Mouse (Mus musculus) hindbrain, embryonic 16.5 days (tissue): ENCODE data around the gene Adam23. TPM values are rescaled to one million over a fixed set of nuclear protein-coding genes. Genes with fewer than 3 reads are reported as not detected.
A peak's percentile ranks its signal among the peaks of the same experiment; 100 is the strongest.

Source experiments
- ATAC-seq: fragments of 200-750 bp; cut with Nextera tagmentation; 2 replicates; pipeline ENCODE4 v1.8.0; 2017; ENCODE audit warnings: moderate TSS enrichment, moderate library complexity
- H3K27ac ChIP-seq: fragments of 300-500 bp; sonication (generic); 2 replicates; pipeline ENCODE4 v1.5.1; 2014; ENCODE audit warnings: low read depth, mild to moderate bottlenecking, control low read depth, low read length, moderate library complexity
- H3K27me3 ChIP-seq: fragments of 300-500 bp; sonication (generic); replicated peaks from 2 replicates; pipeline ENCODE4 v1.6.1; 2014; ENCODE audit warnings: low read length; ENCODE audit not compliant: control insufficient read depth, insufficient read depth
- H3K36me3 ChIP-seq: fragments of 300-500 bp; sonication (generic); 2 replicates; pipeline ENCODE4 v1.6.1; 2014; ENCODE audit warnings: mild to moderate bottlenecking, low read length, moderate library complexity, mixed read lengths; ENCODE audit not compliant: control insufficient read depth, insufficient read depth
- H3K4me1 ChIP-seq: fragments of 300-500 bp; sonication (generic); 2 replicates; pipeline ENCODE4 v1.6.1; 2014; ENCODE audit warnings: low read depth, low read length; ENCODE audit not compliant: control insufficient read depth, insufficient read depth
- H3K4me2 ChIP-seq: fragments of 300-500 bp; sonication (generic); 2 replicates; pipeline ENCODE4 v1.6.1; 2014; ENCODE audit warnings: mild to moderate bottlenecking, low read length, control low read depth, moderate library complexity
- H3K4me3 ChIP-seq: fragments of 300-500 bp; sonication (generic); 2 replicates; pipeline ENCODE4 v1.5.1; 2014; ENCODE audit warnings: mild to moderate bottlenecking, low read length, control low read depth, moderate library complexity
- H3K9ac ChIP-seq: fragments of 300-500 bp; sonication (generic); 2 replicates; pipeline ENCODE4 v1.6.1; 2014; ENCODE audit warnings: low read depth, mild to moderate bottlenecking, control low read depth, low read length, moderate library complexity
- H3K9me3 ChIP-seq: fragments of 300-500 bp; sonication (generic); 2 replicates; pipeline ENCODE4 v1.6.1; 2014; ENCODE audit warnings: mild to moderate bottlenecking, low read length, moderate library complexity; ENCODE audit not compliant: control insufficient read depth
- WGBS: fragments of 180-500 bp; shearing (Covaris S2); extraction: QIAGEN DNeasy Blood & Tissue Kit; methylation state at CpG from one replicate; pipeline ENCODE4 v1.1.7; 2014; 5-methylcytosine and 5-hydroxymethylcytosine counted together
- polyA plus RNA-seq: library from polyadenylated mRNA; unstranded; fragments of >200 nt; fragmentation: Nextera tagmentation; extraction: Ambion mirVana; gene quantifications from 2 replicates; pipeline ENCODE4 v1.2.1, GENCODE M21; 2015

Adam23 gene
- polyA plus RNA-seq, 1 experiment from 2014 or later, result 11.7 TPM

GRCm38 (mm10) chr1:63508801-63509200 lies 63.1 kb downstream of the Adam23 start:
- no peak overlapping the region for H3K9ac ChIP-seq
- H3K9me3 ChIP-seq, result no peaks in the 10 kb centered on the region
- no peak overlapping the region for H3K4me3 ChIP-seq
- no peaks in the 10 kb centered on the region for H3K27me3 ChIP-seq
- H3K4me2 ChIP-seq, result no peak overlapping the region
- no peaks in the 10 kb centered on the region for H3K4me1 ChIP-seq
- no peaks in the 10 kb centered on the region for H3K36me3 ChIP-seq
- WGBS, result 53% methylated on average over 4 of the region's 4 CpGs
- no peak overlapping the region for H3K27ac ChIP-seq
- ATAC-seq, result 0 out of 2 replicates have a peak, but pooled peaks have one; percentile 58

- 0 out of 2 replicates have a peak, but pooled peaks cover 2% of the 10 kb centered on the region for H3K36me3 ChIP-seq
- no peak overlapping the region for H3K4me3 ChIP-seq
- no peaks in the 10 kb centered on the region for H3K27me3 ChIP-seq
- H3K4me2 ChIP-seq, result no peak overlapping the region
- H3K27ac ChIP-seq, result no peak overlapping the region
- no peak overlapping the region for H3K9ac ChIP-seq
- H3K9me3 ChIP-seq, result no peaks in the 10 kb centered on the region
- no peak for ATAC-seq
- 68% methylated on average over 3 of the region's 3 CpGs for WGBS
- H3K4me1 ChIP-seq, result no peaks in the 10 kb centered on the region
Measured at GRCm38 (mm10) chr1:63511416-63511815, 65.7 kb downstream of the Adam23 start.

GRCm38 (mm10) chr1:63517800-63518199 lies 72.1 kb downstream of the Adam23 start:
- Histone ChIP-seq H3K36me3 (0 out of 2 replicates have a peak, but pooled peaks cover 3% of the 10 kb centered on the region), H3K4me1 (no peaks in the 10 kb centered on the region), H3K27ac (no peak overlapping the region), H3K9ac (no peak overlapping the region), H3K9me3 (no peaks in the 10 kb centered on the region), H3K4me3 (no peak overlapping the region), H3K4me2 (no peak overlapping the region), H3K27me3 (no peaks in the 10 kb centered on the region)
- no peak for ATAC-seq
- WGBS, result 71% methylated on average over 11 of the region's 11 CpGs

DNA sequence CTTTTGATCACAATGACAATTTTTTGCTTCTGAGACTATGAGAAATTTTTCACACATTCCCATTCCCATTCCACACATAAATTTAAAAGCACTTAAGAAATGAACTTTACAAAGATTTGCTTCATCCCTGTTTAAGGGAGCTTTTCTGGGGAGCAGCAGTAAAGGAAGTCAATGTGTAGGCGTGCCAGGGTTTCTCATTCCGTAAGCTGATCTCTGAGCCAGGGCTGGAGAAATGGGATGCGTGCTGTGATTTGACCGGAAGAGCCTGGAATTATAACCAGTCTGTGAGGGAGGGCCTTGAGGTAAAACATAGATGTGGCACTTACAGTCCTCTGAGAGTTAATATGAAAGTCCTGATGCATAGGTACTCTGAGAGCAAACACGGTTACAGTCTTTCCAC lies 73.1 kb downstream of the Adam23 start:
- H3K4me1 ChIP-seq, result no peaks in the 10 kb centered on the region
- 0 out of 2 replicates have a peak, but pooled peaks cover 3% of the 10 kb centered on the region for H3K36me3 ChIP-seq
- ATAC-seq, result no peak
- no peak overlapping the region for H3K27ac ChIP-seq
- H3K4me3 ChIP-seq, result no peak overlapping the region
- H3K9ac ChIP-seq, result no peak overlapping the region
- no peaks in the 10 kb centered on the region for H3K9me3 ChIP-seq
- no peaks in the 10 kb centered on the region for H3K27me3 ChIP-seq
- no peak overlapping the region for H3K4me2 ChIP-seq
- 82% methylated on average over 5 of the region's 5 CpGs for WGBS

DNA sequence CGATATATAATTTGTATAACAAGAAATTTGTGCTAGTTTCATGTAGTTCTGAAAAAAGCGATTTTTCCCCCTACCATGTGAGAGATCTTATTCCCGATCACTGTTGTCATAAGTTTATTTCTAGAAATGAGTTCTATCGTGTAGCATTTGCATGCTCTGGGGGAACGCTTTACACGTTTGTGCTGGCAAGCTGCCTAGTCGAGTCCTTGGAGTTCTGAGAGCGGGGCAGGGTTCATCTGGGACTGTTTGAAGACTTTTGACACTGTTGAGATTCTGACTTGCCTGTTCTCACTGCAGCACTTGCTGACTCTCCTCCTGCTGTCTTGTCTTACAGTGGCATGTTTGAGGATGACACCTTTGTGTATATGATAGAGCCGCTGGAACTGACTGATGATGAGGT lies 84.2 kb downstream of the Adam23 start:
- no peak overlapping the region for H3K4me3 ChIP-seq
- no peak overlapping the region for H3K4me2 ChIP-seq
- 78% methylated on average over 9 of the region's 9 CpGs for WGBS
- H3K9me3 ChIP-seq, result no peaks in the 10 kb centered on the region
- no peak overlapping the region for H3K27ac ChIP-seq
- ATAC-seq, result no peak
- H3K27me3 ChIP-seq, result no peaks in the 10 kb centered on the region
- no peaks in the 10 kb centered on the region for H3K4me1 ChIP-seq
- no peaks in the 10 kb centered on the region for H3K36me3 ChIP-seq
- no peak overlapping the region for H3K9ac ChIP-seq

GRCm38 (mm10) chr1:63534271-63534827 lies 88.7 kb downstream of the Adam23 start:
- H3K4me3 ChIP-seq, result no peak overlapping the region
- no peaks in the 10 kb centered on the region for H3K4me1 ChIP-seq
- H3K9me3 ChIP-seq, result no peaks in the 10 kb centered on the region
- no peak overlapping the region for H3K9ac ChIP-seq
- 37% methylated on average over 6 of the region's 6 CpGs for WGBS
- ATAC-seq, result 0 out of 2 replicates have a peak, but pooled peaks have one; percentile 24
- no peaks in the 10 kb centered on the region for H3K27me3 ChIP-seq
- no peak overlapping the region for H3K4me2 ChIP-seq
- H3K27ac ChIP-seq, result no peak overlapping the region
- H3K36me3 ChIP-seq, result no peaks in the 10 kb centered on the region

DNA sequence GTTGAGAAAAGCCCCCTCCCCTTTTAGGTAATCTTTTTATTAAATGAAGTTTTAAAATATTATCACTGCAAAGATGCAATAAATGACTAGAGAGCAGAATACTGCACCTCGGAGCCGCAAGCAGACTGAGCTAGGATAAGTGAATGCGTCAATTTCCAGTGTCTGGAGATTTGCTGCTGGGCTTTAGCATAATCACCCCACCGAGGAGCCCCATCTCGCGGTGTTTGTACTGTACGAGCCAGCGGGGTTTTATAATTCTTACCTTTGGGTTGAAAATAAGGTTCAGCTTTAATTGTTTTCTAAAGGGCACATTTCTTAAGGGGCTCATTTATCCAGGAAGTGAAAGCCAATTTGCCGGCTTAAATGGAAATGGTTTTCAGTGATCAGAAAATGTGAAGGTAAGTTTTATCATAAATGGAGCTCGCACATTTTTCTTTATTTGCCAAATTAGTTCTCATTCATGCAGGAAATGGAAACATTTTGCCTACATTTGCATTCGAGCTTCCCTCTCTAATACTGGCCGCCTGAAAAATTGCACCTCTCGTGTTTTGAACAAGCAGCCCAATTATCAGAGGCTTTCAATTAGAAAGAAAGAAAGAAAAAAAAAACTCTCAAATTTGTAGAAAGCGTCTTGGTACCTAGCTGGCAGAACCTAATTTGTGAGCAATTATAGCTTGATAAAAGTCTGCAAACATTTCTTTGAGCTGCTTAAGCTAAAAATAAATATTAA lies 94.4 kb downstream of the Adam23 start:
- Histone ChIP-seq H3K27me3 (no peaks in the 10 kb centered on the region), H3K4me1 (no peaks in the 10 kb centered on the region; the same call in none of the 2 replicates), H3K9me3 (no peaks in the 10 kb centered on the region), H3K4me2 (peak overlapping the region; percentile 25; the same call in 1 of the 2 replicates), H3K9ac (no peak overlapping the region), H3K27ac (no peak overlapping the region), H3K36me3 (no peaks in the 10 kb centered on the region), H3K4me3 (no peak overlapping the region)
- ATAC-seq, result peak; percentile 65
- WGBS, result 40% methylated on average over 14 of the region's 14 CpGs

DNA sequence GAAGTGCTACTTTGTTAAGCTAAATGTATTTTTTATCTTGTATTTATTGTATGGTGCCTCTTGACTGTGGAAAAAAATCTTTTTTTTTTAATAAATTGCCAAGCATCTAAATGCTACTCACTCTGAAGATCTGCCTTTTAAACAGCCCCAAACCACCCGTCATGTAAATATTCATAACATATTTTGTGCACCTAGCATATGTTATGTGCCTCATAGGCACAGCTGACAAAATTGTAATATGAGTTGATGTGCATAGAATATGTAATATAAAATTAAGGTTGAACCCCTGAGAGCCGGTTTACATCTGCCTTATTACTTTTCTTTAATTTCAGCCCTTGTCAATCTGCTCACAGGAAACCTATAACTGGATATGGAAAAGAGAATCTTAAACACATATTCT lies 98.4 kb downstream of the Adam23 start:
- H3K4me1 ChIP-seq, result no peaks in the 10 kb centered on the region; the same call in none of the 2 replicates
- WGBS, result 51% methylated on average over 2 of the region's 2 CpGs
- 0 out of 2 replicates have a peak, but pooled peaks have one; percentile 32 for ATAC-seq
- H3K9me3 ChIP-seq, result no peaks in the 10 kb centered on the region
- H3K27ac ChIP-seq, result no peak overlapping the region
- no peak overlapping the region for H3K4me2 ChIP-seq
- H3K27me3 ChIP-seq, result no peaks in the 10 kb centered on the region
- no peak overlapping the region for H3K4me3 ChIP-seq
- H3K9ac ChIP-seq, result no peak overlapping the region
- H3K36me3 ChIP-seq, result peaks cover 2% of the 10 kb centered on the region; the same call in 1 of the 2 replicates

GRCm38 (mm10) chr1:63553039-63553438 lies 107.3 kb downstream of the Adam23 start:
- no peaks in the 10 kb centered on the region for H3K27me3 ChIP-seq
- ATAC-seq, result no peak
- no peak overlapping the region for H3K27ac ChIP-seq
- WGBS, result 66% methylated on average over 5 of the region's 5 CpGs
- H3K9ac ChIP-seq, result no peak overlapping the region
- no peaks in the 10 kb centered on the region for H3K9me3 ChIP-seq
- H3K4me2 ChIP-seq, result no peak overlapping the region
- no peaks in the 10 kb centered on the region for H3K36me3 ChIP-seq
- no peaks in the 10 kb centered on the region for H3K4me1 ChIP-seq
- H3K4me3 ChIP-seq, result no peak overlapping the region
